Mouse (Mus musculus): ENCODE results near the gene Dync1i2.

Dync1i2 gene

DNA sequence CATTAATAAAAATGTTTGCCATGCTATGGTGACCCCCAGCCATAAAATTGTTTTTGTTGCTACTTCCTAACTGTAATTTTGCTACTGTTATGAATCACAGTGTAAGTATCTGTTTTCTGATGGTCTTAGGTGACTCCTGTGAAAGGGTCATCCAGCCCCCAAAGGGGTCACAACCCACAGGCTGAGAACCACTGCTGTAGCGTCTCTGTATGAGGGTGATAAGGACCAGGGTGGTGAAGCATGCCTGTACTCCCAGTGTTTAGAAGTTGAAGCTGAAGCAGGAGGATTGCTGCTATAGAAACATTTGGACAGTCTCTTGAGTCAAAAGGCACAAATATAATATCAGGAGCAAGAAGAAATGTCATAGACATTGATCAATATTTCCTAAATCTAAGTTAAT, 57.8 kb downstream of the Dync1i2 start:
- no peak for DNase-seq (ENCODE audit: low read depth)

DNA sequence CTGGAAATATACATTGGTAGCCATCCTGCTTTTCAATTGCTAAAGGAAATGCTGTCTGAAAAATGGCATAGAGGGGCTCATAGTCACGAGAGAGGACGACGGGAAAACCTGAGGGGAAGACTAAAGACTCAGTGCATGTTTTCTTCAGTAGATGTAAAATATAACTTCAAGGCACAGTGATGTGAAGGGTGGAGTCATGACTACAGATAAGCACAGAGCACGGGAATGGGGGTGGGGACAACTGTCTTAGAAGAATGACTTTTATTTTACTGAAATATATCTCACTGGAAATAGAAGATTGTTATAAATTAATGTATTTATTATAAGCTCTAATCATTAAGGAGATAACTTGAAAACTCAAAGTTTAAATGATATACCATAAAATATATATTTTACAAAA, 58.6 kb downstream of the Dync1i2 start:
- DNase-seq (ENCODE audit: low read depth) = no peak

DNA sequence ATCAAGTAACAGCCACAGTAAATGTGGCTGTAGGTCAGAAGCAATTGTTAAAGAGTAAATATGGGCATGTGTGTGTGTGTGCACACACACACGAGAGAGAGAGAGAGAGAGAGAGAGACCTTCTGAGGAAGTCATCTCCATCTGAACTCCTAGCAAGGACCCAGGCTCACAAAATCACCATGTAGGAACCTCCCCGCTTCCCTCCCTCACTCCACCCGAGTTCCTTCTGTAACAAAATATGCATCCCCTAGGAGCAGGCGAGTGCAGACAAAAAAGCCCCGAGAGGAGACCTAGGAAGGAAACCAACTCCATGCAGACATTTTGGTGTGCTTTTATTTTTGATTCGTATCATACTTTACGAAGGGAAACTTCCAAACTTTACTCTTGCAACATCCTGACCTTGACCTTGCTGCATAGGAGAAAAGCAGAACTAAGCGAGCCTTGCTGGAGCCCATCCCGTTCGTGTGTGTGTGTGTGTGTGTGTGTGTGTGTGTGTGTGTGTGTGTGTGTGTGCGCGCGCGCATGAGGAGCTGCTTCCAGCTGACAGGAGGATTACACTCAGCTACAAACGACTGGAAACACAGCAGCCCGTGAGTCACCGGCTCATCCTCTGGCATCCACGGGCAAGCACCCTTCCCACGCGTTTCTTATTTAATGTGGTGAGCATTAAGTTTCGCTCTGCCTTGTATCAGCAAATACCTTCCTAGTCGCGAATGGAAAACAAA, 62.6 kb downstream of the Dync1i2 start:
- DNase-seq (ENCODE audit: low read depth) = peak; percentile 35

DNA sequence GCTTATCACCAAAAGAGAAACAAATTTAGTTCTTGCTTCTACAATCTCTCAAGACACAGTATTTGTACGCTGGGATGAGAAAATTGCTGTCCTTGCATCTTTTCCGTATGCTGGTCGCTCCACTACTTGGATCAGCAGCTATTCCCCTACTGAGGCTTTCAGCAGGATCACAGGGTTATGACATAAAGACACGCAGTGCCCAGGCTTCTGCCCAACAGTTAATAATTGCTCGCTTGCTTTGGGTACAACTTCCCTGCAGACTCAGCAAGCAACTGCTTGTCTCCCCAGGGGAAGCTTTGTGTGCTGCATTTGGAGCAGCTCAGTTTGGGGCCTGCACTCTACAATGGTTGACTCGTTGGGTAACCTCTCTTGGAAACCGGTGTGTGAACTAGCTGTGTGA, 64.2 kb downstream of the Dync1i2 start:
- no peak for DNase-seq (ENCODE audit: low read depth)

DNA sequence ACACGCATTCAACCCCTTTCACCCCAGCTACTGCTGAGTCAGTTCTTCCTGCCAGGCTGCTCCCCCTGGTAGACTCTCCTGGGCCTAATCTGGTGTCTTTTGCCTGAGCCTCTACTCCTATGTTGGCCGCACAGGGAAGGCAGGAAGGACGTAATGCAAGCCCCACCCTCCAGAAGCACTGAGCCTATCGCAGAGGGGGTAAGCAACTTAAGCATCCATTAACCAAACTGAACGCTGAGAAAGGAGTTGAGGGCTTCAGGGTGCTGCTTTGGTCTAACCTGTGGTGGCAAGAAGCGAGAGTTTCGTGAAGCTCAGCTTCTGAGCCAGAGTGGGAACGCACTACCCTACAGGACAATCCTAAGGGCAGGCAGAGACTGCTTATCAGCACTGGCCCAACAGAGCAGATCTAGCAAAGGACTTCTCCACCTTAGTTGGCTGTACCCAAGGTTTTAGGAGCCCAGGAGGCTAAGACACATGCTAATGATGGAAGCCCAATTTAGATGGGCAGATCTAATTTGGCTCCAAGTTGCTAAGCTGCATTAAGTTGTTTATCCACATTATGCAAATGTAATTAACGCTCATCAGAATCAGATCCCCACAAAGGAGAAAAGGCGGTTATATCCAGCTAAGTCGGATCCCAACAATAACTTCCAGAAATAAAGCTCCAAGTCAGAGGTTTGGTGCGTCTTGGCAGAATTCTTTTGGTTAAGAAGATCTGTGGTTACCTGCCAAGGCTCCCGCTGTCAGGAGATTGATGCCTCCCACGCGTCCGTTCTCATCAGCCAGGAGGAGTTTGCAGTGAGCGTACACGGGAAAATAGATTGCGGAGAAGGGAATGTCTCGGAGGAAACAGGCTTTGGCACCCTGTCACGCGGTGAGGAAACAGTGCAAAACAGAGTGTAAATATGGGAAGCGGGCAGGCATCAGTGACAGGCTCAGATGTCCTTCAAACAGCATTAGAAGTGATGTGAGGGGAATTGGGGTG, 67.6 kb downstream of the Dync1i2 start:
- DNase-seq (ENCODE audit: low read depth) = no peak

DNA sequence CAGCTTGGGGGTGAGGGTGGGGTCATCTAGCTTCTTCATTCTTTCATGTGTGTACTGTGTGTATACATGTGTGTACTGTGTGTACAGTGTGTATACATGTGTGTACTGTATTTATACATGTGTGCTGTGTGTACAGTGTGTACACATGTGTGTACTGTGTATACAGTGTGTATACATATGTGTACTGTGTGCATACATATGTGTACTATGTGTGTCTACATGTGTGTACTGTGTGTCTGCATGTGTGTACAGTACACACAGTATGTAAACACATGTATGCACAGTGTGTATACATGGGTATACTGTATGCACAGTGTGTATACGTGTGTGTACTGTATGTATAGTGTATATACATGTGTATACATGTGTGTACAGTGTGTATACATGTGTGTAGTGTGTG, 70.5 kb downstream of the Dync1i2 start:
- DNase-seq (ENCODE audit: low read depth) = no peak

DNA sequence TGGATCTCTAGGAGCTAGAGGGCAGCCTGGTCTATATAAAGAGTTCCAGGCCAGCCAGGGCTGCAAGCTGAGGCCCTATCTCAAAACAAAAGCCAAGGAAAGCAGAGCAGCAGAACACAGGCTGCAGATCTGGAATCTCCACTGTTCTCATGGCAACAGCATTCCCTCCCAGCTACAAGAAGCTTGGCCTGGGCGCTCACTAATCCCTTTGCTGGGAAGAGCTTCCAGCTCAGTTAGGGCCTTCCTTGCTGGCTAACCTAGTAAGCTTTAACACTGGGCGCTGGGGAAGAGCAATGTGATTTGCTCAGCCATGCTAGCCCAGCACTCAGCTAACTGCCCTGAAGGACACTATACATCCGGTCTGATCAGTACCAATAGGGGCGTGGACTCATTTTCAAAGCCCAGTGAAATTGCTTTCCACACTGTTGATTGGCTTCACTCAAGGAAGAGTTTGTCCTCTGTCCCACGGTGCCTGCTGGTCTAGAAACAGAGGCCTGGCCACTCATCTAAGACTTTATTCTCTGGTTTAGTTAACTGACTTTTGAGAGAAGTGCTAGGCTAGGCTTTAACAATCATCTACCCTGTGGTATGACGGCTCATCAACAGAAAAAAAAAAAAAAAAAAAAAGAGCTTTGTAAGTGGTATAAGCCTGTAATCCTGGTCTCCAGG, 78.7 kb downstream of the Dync1i2 start:
- no peak for DNase-seq (ENCODE audit: low read depth)

DNA sequence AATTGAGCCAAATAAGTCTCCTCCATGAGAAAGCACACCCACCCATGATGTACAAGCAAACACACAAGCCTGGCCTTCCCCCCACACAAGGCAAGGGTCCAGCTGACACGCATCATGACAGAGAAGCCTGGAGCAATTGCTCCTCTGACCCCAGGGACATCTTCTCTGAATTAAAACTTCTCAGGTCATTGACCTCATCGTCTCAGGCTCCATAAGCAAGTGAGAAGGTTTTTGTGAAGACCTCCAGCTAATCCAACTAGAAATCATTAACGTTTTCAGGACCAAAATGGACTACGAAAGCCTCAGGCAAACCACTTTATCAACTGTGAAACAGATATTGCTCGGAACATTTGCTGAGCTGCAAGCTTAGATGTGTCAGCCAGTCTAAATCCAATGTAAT, 80.1 kb downstream of the Dync1i2 start:
- DNase-seq (ENCODE audit: low read depth) = no peak

DNA sequence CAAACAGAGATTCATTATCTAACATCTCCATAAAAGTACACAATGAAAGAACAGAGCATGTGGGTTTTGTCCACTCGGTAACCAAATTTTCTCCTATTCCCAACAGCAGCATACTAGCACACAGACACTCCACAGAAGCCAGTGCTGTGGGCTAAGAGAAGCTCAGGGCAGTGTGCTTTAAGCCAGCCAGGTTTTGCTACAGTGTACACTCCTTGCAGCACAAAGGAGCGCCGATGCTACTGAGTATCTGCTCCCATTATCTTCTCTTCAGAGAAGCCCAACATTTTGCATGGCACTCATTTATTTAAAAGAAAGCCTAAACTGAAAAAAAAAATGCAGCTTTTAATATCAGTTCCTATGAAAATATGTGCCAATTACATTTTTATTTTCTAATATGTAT, 82.5 kb downstream of the Dync1i2 start:
- DNase-seq (ENCODE audit: low read depth) = no peak

DNA sequence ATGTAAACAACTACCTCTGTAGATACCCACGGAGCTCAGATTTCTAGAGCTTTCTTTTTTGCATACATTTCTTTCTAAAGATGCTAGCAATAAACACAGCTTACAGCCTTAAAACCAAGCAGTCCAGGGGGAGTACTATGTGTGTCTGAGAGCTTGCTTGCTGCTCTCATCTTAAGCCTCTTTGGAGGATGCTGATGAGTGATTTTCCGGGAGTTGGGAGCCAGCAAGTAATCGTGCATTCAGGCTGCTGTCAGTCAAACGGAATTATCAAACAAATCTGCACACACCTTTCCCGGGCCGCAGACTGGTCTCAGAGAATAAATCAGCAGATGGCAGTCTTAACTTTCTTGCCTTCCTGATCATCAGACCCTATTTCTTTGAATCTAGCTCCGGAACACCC, 83.0 kb downstream of the Dync1i2 start:
- no peak for DNase-seq (ENCODE audit: low read depth)

DNA sequence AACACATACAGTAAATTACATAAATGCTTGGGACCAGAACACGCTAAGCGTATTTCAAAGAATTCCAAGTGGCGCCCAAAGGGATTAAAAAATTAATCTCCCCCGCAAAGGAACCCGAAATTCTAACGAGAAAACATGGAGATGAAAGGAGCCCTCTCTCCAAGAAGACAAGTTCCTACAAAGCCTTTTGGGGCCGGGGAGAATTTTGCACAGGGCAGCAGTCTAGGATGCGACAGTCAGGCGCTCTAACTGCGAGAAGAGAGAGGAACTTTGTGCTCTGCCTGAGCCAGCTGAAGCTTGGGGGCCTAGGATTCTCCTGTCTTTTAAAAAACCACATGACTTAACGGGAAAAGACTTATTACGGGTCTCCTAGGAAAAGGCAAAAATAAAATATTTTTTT, 84.3 kb downstream of the Dync1i2 start:
- no peak for DNase-seq (ENCODE audit: low read depth)

DNA sequence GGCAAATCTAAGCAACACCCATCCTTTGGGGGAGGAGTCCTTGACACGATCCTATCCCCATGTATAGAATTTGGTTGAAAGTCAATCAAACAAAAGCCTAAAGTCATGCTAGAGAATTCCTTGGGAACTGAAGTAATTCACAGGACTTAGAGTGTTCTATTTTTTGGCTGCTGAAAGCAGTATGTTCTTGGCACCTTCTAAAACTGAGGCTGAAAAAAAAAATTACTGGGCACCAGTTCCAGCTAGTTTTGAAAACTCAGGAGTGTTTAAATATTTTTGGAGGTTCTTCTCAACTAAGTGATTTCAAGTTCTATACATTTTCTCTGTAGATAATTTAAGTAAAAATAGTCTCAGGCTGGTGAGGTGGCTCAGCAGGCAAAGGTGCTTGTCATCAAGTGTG, 86.0 kb downstream of the Dync1i2 start:
- DNase-seq (ENCODE audit: low read depth) = no peak

DNA sequence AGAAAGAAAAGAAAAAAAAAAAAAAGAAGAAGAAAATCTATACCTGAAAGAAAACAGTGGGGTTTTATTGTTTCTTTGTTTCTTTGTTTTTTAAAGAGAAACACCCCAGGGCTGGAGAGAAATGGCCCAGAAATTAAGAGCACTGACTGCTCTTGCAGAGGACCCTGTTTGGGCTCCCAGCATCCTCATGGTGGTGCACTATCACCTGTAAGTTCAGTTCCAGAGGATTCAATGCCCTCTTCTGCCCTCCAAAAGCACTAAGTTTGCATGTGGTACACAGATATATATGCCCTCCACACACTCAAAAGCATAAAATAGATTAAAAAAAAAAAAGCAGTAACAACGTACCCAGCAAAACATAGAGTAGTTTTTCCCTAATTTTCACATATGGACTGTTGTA, 87.2 kb downstream of the Dync1i2 start:
- no peak for DNase-seq (ENCODE audit: low read depth)

DNA sequence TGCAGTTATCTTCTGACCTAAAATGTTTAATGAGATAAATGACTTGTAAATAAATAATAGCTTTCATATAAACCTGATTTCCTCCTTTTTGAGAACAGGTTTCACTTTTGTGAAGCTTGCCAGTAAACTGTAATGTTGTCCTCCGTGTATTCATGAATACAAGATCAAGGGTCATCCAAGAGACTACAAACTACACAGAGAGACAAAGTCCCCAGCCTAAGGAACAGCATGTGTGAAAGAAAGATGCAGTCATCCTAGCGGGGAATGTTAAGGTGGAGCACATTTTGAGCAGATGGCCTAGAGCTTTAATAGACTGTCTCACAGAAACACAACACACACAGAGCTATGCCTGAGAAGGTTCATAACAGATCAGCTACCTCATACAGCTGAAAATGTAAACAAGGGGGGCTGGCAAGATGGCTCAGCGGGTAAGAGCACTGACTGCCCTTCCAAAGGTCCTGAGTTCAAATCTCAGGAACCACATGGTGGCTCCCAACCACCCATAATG, 90.7 kb downstream of the Dync1i2 start:
- DNase-seq (ENCODE audit: low read depth) = no peak

DNA sequence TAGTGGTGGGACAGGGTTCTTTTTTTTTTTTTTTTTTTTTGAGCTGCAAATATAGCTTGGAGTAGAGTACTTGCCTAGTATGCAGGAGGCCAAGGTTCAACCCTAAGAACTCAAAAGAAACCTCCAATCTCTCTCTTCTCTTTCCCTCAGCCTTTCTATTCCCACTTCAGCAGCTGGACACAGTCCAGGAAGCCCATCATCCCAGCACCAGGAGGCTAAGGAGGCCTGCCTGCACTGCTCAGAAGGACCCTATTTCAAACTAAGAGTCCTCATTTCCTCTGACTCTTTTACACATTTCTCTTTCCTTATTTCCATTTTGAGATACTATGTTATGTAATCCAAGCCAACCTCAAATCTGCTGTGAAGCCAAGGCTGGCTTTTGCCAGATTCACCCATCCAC, 91.7 kb downstream of the Dync1i2 start:
- no peak for DNase-seq (ENCODE audit: low read depth)

DNA sequence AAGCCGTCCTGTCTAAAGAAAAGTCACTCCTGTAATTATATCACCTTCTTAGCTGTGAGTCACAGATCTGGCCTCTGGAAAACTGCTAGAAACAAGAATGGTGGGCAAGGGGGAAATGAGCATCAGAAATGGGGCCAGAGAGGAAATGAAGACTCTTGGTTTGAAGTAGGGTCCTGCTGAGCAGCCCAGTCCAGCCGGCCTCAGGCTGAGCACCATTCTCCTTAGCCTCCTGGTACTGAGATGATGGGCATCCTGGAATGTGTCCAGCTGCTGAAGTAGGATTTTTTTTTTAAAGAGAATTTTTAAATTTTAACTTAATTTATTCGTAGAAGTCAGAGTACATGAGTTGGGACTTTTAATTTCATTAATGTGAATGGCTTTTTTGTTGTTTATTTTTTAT, 93.3 kb downstream of the Dync1i2 start:
- no peak for DNase-seq (ENCODE audit: low read depth)

DNA sequence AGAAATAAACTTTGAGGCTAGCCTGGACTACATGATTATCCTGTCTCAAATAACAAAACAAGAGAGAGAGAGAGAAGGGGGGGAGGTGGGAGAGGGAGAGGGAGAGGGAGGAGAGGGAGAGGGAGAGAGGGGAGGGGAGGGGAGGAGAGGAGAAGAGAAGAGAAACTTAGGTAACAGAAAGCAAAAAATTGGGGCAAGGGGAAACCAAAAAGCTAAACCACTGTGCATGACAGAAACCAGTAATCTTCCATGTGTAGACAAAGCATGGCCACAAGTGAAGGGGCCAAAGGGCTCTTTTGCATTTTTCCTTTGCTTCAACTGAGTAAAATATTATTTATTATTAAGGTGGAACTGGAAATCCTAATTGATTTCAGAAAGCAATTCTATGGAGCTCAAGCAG, 94.9 kb downstream of the Dync1i2 start:
- no peak for DNase-seq (ENCODE audit: low read depth)

DNA sequence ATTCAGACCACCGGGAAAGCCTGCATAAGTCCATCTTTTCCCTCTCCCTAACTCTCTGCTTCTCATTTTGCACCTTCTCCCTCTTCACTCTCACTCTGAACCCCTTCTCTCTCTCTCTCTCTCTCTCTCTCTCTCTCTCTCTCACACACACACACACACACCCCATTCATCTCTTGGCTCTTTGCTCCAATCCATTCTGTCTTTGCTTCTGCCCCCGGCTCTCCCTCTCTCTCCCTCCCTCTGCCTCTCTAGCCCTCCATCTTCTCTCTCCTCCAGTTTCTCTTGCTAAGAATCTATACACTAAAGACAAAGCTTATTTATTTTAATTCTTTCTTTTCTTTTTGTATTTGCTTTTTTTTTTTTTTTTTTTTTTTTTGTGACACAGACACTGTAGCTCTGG, 98.2 kb downstream of the Dync1i2 start:
- no peak for DNase-seq (ENCODE audit: low read depth)

DNA sequence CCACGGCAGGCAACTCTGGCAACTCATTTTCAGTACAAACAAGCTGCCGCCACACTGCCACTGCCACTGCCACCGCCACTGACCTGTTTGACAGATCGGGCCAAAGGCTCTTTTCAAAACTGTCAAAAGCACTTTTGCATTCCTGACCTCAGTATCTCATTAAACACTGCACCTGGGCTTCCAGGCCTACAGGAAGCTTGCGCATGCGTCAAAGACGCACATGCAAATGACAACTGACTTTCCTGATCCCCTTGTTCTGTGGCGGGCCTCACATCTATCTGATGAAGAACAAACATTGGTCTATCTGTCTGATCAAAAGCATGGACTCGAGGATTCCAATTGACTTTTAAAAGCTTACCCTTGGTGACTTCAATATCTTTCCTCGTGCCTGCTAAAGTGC, 100.6 kb downstream of the Dync1i2 start:
- no peak for DNase-seq (ENCODE audit: low read depth)
